Mouse (Mus musculus) spleen, postnatal 14 days (tissue): Measurements from ENCODE around the gene Glud1.
"Not testable (repeated sequence)": the region's sequence is repeated elsewhere in the genome, so short reads cannot be mapped to it uniquely, and the experiment has no call there.

Experiments
- DNase-seq, 2 experiments: peaks; one replicate each; pipeline ENCODE4 v3.0.0; 2021 to 2022; ENCODE audit warnings: low spot score in 2 of 2

Glud1 gene

GRCm38 (mm10) chr14:34353326-34353725 is 42.8 kb downstream of the Glud1 start:
- DNase-seq, result no peak

- no peak for DNase-seq
These were observed 43.9 kb downstream of the Glud1 start for GRCm38 (mm10) chr14:34354456-34354855.

GRCm38 (mm10) chr14:34355301-34355700 is 44.8 kb downstream of the Glud1 start, which contains the start of gene Fam25c:
Fam25c (minus strand) TSS chr14:34355433.
- no peak for DNase-seq

- no peak for DNase-seq
These were observed 47.3 kb downstream of the Glud1 start for GRCm38 (mm10) chr14:34357671-34358455.

- DNase-seq, result no peak
These were observed 49.2 kb downstream of the Glud1 start for GRCm38 (mm10) chr14:34359676-34360244.

GRCm38 (mm10) chr14:34360251-34360650 is 49.7 kb downstream of the Glud1 start:
- DNase-seq, result no peak

GRCm38 (mm10) chr14:34362135-34362534 is 51.6 kb downstream of the Glud1 start:
- DNase-seq, result no peak

- peak in 1 of 2 experiments; percentile 13 for DNase-seq
These were observed 52.4 kb downstream of the Glud1 start for GRCm38 (mm10) chr14:34362726-34363445.

- no peak for DNase-seq
These were observed 53.1 kb downstream of the Glud1 start for GRCm38 (mm10) chr14:34363490-34364253.

GRCm38 (mm10) chr14:34364254-34365146 is 54.0 kb downstream of the Glud1 start:
- not testable (repeated sequence) for DNase-seq

GRCm38 (mm10) chr14:34365147-34365507 is 54.6 kb downstream of the Glud1 start:
- no peak for DNase-seq

GRCm38 (mm10) chr14:34370203-34370602 is 59.7 kb downstream of the Glud1 start:
- no peak for DNase-seq

GRCm38 (mm10) chr14:34370921-34371320 is 60.4 kb downstream of the Glud1 start:
- DNase-seq, result no peak

- no peak for DNase-seq
These were observed 61.2 kb downstream of the Glud1 start for GRCm38 (mm10) chr14:34371763-34372162.

GRCm38 (mm10) chr14:34372646-34373045 is 62.1 kb downstream of the Glud1 start:
- DNase-seq, result no peak

GRCm38 (mm10) chr14:34373581-34373980 is 63.1 kb downstream of the Glud1 start:
- DNase-seq, result no peak

GRCm38 (mm10) chr14:34374577-34374976 is 64.0 kb downstream of the Glud1 start, which contains the start of gene Sncg:
Sncg (minus strand) TSS chr14:34374789.
- no peak for DNase-seq

GRCm38 (mm10) chr14:34375415-34375904 is 64.9 kb downstream of the Glud1 start, which contains the start of gene Mmrn2:
Mmrn2 (plus strand) TSS chr14:34375465.
- DNase-seq, result no peak

GRCm38 (mm10) chr14:34375941-34376340 is 65.4 kb downstream of the Glud1 start:
- no peak for DNase-seq

- no peak for DNase-seq
These were observed 66.6 kb downstream of the Glud1 start for GRCm38 (mm10) chr14:34377121-34377520.
